Mouse (Mus musculus) liver, postnatal 0 days (tissue): ENCODE measurements around the gene Clstn1.

ENCODE experiments used
- CTCF ChIP-seq: sonication (generic); IDR thresholded peaks from 2 replicates; pipeline ENCODE4 v1.5.1; 2016; ENCODE audit warnings: antibody characterized with exemption, low read depth
- EP300 ChIP-seq: IDR thresholded peaks from 2 replicates; pipeline ENCODE4 v1.6.1; 2016; ENCODE audit warnings: antibody characterized with exemption, low read depth, mild to moderate bottlenecking

- TF ChIP-seq EP300 (no peak), CTCF (no peak)
Observed at GRCm38 (mm10) chr4:149637942-149638341, 51.7 kb downstream of the Clstn1 start.
